Mouse (Mus musculus) layer of hippocampus, postnatal 14 days (tissue): ENCODE data around the gene Lgi1. TPM values are rescaled to one million over a fixed set of nuclear protein-coding genes. Genes with fewer than 3 reads are reported as not detected.

Source experiments
- DNase-seq, 2 experiments: peaks; one replicate each; pipeline ENCODE4 v3.0.0; 2021 to 2022; ENCODE audit warnings: low spot score in 2 of 2, mixed read lengths in 1 of 2
- total RNA-seq, 2 experiments: library from RNA; stranded (reverse); gene quantifications; 2 replicates each; pipeline ENCODE4 v1.2.3; 2021

Gene Lgi1
- total RNA-seq, 2 experiments from 2014 or later = 155 to 168 TPM

GRCm38 (mm10) chr19:38260346-38260745 is 4.0 kb upstream of the Lgi1 start:
- DNase-seq = peak; percentile 53 to 81

GRCm38 (mm10) chr19:38261351-38261750 is 3.0 kb upstream of the Lgi1 start:
- peak in 1 of 2 experiments; percentile 68 for DNase-seq

- DNase-seq = peak; percentile 80 to 93
Observed at GRCm38 (mm10) chr19:38263829-38264504, 369 bp upstream of the Lgi1 start.

GRCm38 (mm10) chr19:38265767-38266166 is 1.4 kb downstream of the Lgi1 start:
- no peak for DNase-seq

- DNase-seq = no peak
Observed at GRCm38 (mm10) chr19:38267469-38267868, 3.1 kb downstream of the Lgi1 start.

- DNase-seq = no peak
Observed at GRCm38 (mm10) chr19:38271071-38271470, 6.7 kb downstream of the Lgi1 start.

GRCm38 (mm10) chr19:38273820-38274219 is 9.5 kb downstream of the Lgi1 start:
- peak in 1 of 2 experiments; percentile 68 for DNase-seq

- DNase-seq = peak in 1 of 2 experiments; percentile 20
Observed at GRCm38 (mm10) chr19:38274747-38275421, 10.5 kb downstream of the Lgi1 start.

GRCm38 (mm10) chr19:38276226-38276625 is 11.9 kb downstream of the Lgi1 start:
- DNase-seq = no peak

- DNase-seq = no peak
Observed at GRCm38 (mm10) chr19:38280242-38280641, 15.9 kb downstream of the Lgi1 start.

GRCm38 (mm10) chr19:38282407-38282806 is 18.1 kb downstream of the Lgi1 start:
- DNase-seq = no peak

- DNase-seq = no peak
Observed at GRCm38 (mm10) chr19:38288556-38288955, 24.2 kb downstream of the Lgi1 start.

GRCm38 (mm10) chr19:38291432-38291831 is 27.1 kb downstream of the Lgi1 start:
- DNase-seq = peak in 1 of 2 experiments; percentile 78

GRCm38 (mm10) chr19:38298018-38298626 is 33.8 kb downstream of the Lgi1 start:
- no peak for DNase-seq

- no peak for DNase-seq
Observed at GRCm38 (mm10) chr19:38308116-38308515, 43.8 kb downstream of the Lgi1 start.

- DNase-seq = peak in 1 of 2 experiments; percentile 64
Observed at GRCm38 (mm10) chr19:38315099-38315498, 50.8 kb downstream of the Lgi1 start.

GRCm38 (mm10) chr19:38316602-38317313 is 52.4 kb downstream of the Lgi1 start:
- DNase-seq = peak in 1 of 2 experiments; percentile 61

GRCm38 (mm10) chr19:38318308-38318707 is 54.0 kb downstream of the Lgi1 start:
- no peak for DNase-seq

- DNase-seq = no peak
Observed at GRCm38 (mm10) chr19:38319168-38319567, 54.8 kb downstream of the Lgi1 start.

- DNase-seq = no peak
Observed at GRCm38 (mm10) chr19:38320651-38321188, 56.4 kb downstream of the Lgi1 start.

GRCm38 (mm10) chr19:38323726-38324125 is 59.4 kb downstream of the Lgi1 start:
- DNase-seq = no peak
